12 mouse cellular contexts compared by ENCODE assay signal in the genomic region with DNA sequence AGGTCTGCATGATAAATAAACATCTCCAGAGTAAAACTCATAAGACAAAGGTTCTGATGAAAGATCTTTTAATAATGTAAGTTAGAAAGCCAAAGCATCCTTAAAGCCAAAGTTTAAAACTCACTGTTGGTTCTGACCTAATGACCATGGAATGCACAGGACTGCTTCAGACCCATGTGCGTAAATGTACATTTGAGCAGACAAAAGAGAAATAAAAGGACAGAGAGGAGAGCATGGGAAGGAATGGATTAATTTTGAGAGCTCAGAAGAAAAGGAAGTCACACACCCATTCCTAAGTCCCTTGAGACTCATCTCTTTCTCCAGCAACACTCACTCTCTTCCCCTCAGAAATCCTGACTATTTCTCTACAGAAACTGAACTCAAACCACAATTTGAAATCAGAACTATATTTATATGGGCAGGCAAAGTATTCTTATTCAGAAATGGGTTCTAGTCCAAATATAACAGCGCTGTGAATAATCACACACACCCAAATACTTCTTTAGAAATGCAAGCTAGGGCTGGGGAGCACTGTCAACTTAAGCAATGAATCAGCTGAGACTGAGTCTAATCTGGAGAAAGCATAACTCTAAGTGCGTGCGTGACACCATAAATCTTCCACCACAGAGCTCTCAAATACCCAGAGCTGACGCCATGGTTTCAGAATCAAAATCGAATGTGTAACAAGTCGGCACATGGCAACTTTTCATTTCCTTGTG. TPM values are rescaled to one million over a fixed set of nuclear protein-coding genes. Genes with fewer than 3 reads are reported as not detected.
DNase-seq lines count a peak whose midpoint lies in the region; ATAC-seq lines count a peak whose summit lies in the region.
"Had no signal": no experiment of that assay in that cellular context is flagged by ENCODE, and none has a peak within 500 bp of the region (broad histone marks: within the 10 kb centered on the region; RNA-seq: fewer than 3 reads in every experiment).

No protein-coding gene starts in this region.

- H3K27me3 ChIP-seq in kidney, embryonic 15.5 days: no peaks in the 10 kb centered on the region
- H3K27me3 ChIP-seq: forebrain, embryonic 13.5 days had no signal

- H3K9ac ChIP-seq in kidney, embryonic 15.5 days: no peak overlapping the region
- H3K9ac ChIP-seq: forebrain, embryonic 13.5 days; hindbrain, embryonic 14.5 days had no signal

- no peak overlapping the region for H3K4me2 ChIP-seq in kidney, embryonic 15.5 days
- H3K4me2 ChIP-seq: forebrain, embryonic 13.5 days; hindbrain, embryonic 14.5 days had no signal

- H3K4me3 ChIP-seq in kidney, embryonic 15.5 days (replicated peaks): no peak overlapping the region
- H3K4me3 ChIP-seq: forebrain, embryonic 13.5 days had no signal

- H3K36me3 ChIP-seq in kidney, embryonic 15.5 days: peaks cover 6% of the 10 kb centered on the region

- peak overlapping the region; percentile 46; the same call in 1 of the 2 replicates for H3K27ac ChIP-seq in kidney, embryonic 15.5 days
- H3K27ac ChIP-seq: forebrain, embryonic 13.5 days; hindbrain, embryonic 14.5 days had no signal

- peaks cover 6% of the 10 kb centered on the region; the same call in 1 of the 2 replicates for H3K4me1 ChIP-seq in kidney, embryonic 15.5 days
- H3K4me1 ChIP-seq: forebrain, embryonic 13.5 days had no signal

- peak; percentile 90 for ATAC-seq in frontal cortex, adult (ENCODE audit: low TSS enrichment)
- no peak for ATAC-seq in kidney, embryonic 15.5 days (replicated peaks; ENCODE audit: low FRiP score)
- ATAC-seq: forebrain, embryonic 13.5 days had no signal

- no peaks in the 10 kb centered on the region for H3K9me3 ChIP-seq in kidney, embryonic 15.5 days (replicated peaks)
- H3K9me3 ChIP-seq: forebrain, embryonic 13.5 days had no signal

- 52% methylated on average over 7 of the region's 7 CpGs for WGBS in kidney, embryonic 15.5 days

- no peak for DNase-seq in frontal cortex, postnatal 25 days (ENCODE audit: low spot score in 2 of 2)
- DNase-seq in kidney, postnatal 25 days: no peak
- DNase-seq in 3T3-L1 (ENCODE audit: low read depth, low spot score): peak; percentile 81
- peak; percentile 39 for DNase-seq in kidney, postnatal 10 days
- no peak for DNase-seq in cerebellum, adult 9-10 months
- DNase-seq in thymus, postnatal 25 days: no peak
- DNase-seq: cerebellum, adult 18-20 months; thymus, postnatal 36 days had no signal

RNA-seq across cellular contexts. Expression of gene Fbln5, which starts 33.1 kb away (rescaled TPM):
- 111 and 112 TPM in 2 replicates for polyA plus RNA-seq in kidney, embryonic 15.5 days (2015; fragmentation: Nextera tagmentation; extraction: Ambion mirVana)

Comparison
In these comparisons a context has a peak if more than half of its experiments do, and no peak if none do; other contexts are left out.
1. DNase-seq: peak in 3T3-L1 (single experiment) and kidney, postnatal 10 days (single experiment); none in frontal cortex, postnatal 25 days (0 of 2), kidney, postnatal 25 days (0 of 2), cerebellum, adult 9-10 months (single experiment) and thymus, postnatal 25 days (single experiment).